Mouse (Mus musculus): ENCODE results near the gene Fosl1. TPM values are rescaled to one million over a fixed set of nuclear protein-coding genes. Genes with fewer than 3 reads are reported as not detected.

Gene Fosl1
- polyA plus RNA-seq, 1 experiment from 2014 or later: not detected

- Histone ChIP-seq H3K27me3 (ENCODE audit: control insufficient read depth, insufficient read depth, low read length) (no peaks in the 10 kb centered on the region), H3K4me2 (ENCODE audit: low read depth, low read length) (no peak overlapping the region), H3K4me3 (replicated peaks; ENCODE audit: low read length) (no peak overlapping the region), H3K9ac (ENCODE audit: low read length) (peak overlapping the region; percentile 89; the same call in 1 of the 2 replicates), H3K9me3 (replicated peaks; ENCODE audit: control insufficient read depth, low read length) (no peaks in the 10 kb centered on the region), H3K4me1 (ENCODE audit: control insufficient read depth, insufficient read depth, low read length) (peaks cover 25% of the 10 kb centered on the region), H3K36me3 (ENCODE audit: control insufficient read depth, insufficient read depth, low read length) (no peaks in the 10 kb centered on the region), H3K27ac (ENCODE audit: low read length) (no peak overlapping the region)
- no peak for ATAC-seq (ENCODE audit: insufficient read depth, low FRiP score)
- 84% methylated on average over 9 of the region's 9 CpGs for WGBS
Measured at GRCm38 (mm10) chr19:5422895-5423443, 24.4 kb upstream of the Fosl1 start.

GRCm38 (mm10) chr19:5423561-5423960 lies 23.8 kb upstream of the Fosl1 start:
- Histone ChIP-seq H3K9me3 (replicated peaks; ENCODE audit: control insufficient read depth, low read length) (no peaks in the 10 kb centered on the region), H3K4me3 (replicated peaks; ENCODE audit: low read length) (peak overlapping the region; percentile 72), H3K4me2 (ENCODE audit: low read depth, low read length) (peak overlapping the region; percentile 93), H3K9ac (ENCODE audit: low read length) (peak overlapping the region; percentile 89), H3K4me1 (ENCODE audit: control insufficient read depth, insufficient read depth, low read length) (peaks cover 25% of the 10 kb centered on the region), H3K27me3 (ENCODE audit: control insufficient read depth, insufficient read depth, low read length) (no peaks in the 10 kb centered on the region), H3K27ac (ENCODE audit: low read length) (peak overlapping the region; percentile 91), H3K36me3 (ENCODE audit: control insufficient read depth, insufficient read depth, low read length) (no peaks in the 10 kb centered on the region)
- whole genome bisulfite sequencing: 53% methylated on average over 12 of the region's 12 CpGs
- no peak for ATAC-seq (ENCODE audit: insufficient read depth, low FRiP score)

GRCm38 (mm10) chr19:5424092-5424781 lies 23.1 kb upstream of the Fosl1 start:
- peak; percentile 73 for ATAC-seq (ENCODE audit: insufficient read depth, low FRiP score)
- peaks cover 25% of the 10 kb centered on the region for H3K4me1 ChIP-seq (ENCODE audit: control insufficient read depth, insufficient read depth, low read length)
- H3K4me2 ChIP-seq (ENCODE audit: low read depth, low read length): peak overlapping the region; percentile 93
- peak overlapping the region; percentile 72 for H3K4me3 ChIP-seq (replicated peaks; ENCODE audit: low read length)
- H3K27ac ChIP-seq (ENCODE audit: low read length): peak overlapping the region; percentile 91
- peak overlapping the region; percentile 89 for H3K9ac ChIP-seq (ENCODE audit: low read length)
- no peaks in the 10 kb centered on the region for H3K9me3 ChIP-seq (replicated peaks; ENCODE audit: control insufficient read depth, low read length)
- WGBS: under 1% methylated on average over 41 of the region's 48 CpGs
- no peaks in the 10 kb centered on the region for H3K36me3 ChIP-seq (ENCODE audit: control insufficient read depth, insufficient read depth, low read length)
- no peaks in the 10 kb centered on the region for H3K27me3 ChIP-seq (ENCODE audit: control insufficient read depth, insufficient read depth, low read length)

GRCm38 (mm10) chr19:5424782-5425741 lies 22.3 kb upstream of the Fosl1 start, which contains the start of the genes Drap1 and AI837181:
Gene Drap1, minus strand, starts transcription at chr19:5424979.
Gene AI837181, plus strand, starts transcription at chr19:5425144.
- H3K4me2 ChIP-seq (ENCODE audit: low read depth, low read length): peak within 1 kb of the TSS; percentile 93
- peak; percentile 94 for ATAC-seq (ENCODE audit: insufficient read depth, low FRiP score)
- peak within 1 kb of the TSS; percentile 92 for H3K9ac ChIP-seq (ENCODE audit: low read length)
- no peaks in the 10 kb centered on the region for H3K9me3 ChIP-seq (replicated peaks; ENCODE audit: control insufficient read depth, low read length)
- under 1% methylated on average over 83 of the region's 87 CpGs for WGBS
- H3K4me1 ChIP-seq (ENCODE audit: control insufficient read depth, insufficient read depth, low read length): peaks cover 25% of the 10 kb centered on the region
- no peaks in the 10 kb centered on the region for H3K27me3 ChIP-seq (ENCODE audit: control insufficient read depth, insufficient read depth, low read length)
- H3K27ac ChIP-seq (ENCODE audit: low read length): peak within 1 kb of the TSS; percentile 91
- H3K4me3 ChIP-seq (replicated peaks; ENCODE audit: low read length): peak within 1 kb of the TSS; percentile 72
- no peaks in the 10 kb centered on the region for H3K36me3 ChIP-seq (ENCODE audit: control insufficient read depth, insufficient read depth, low read length)

GRCm38 (mm10) chr19:5425906-5426565 lies 21.3 kb upstream of the Fosl1 start:
- Histone ChIP-seq H3K36me3 (ENCODE audit: control insufficient read depth, insufficient read depth, low read length) (no peaks in the 10 kb centered on the region), H3K4me3 (replicated peaks; ENCODE audit: low read length) (peak overlapping the region; percentile 72), H3K27ac (ENCODE audit: low read length) (peak overlapping the region; percentile 74), H3K9me3 (replicated peaks; ENCODE audit: control insufficient read depth, low read length) (no peaks in the 10 kb centered on the region), H3K4me2 (ENCODE audit: low read depth, low read length) (peak overlapping the region; percentile 74), H3K27me3 (ENCODE audit: control insufficient read depth, insufficient read depth, low read length) (no peaks in the 10 kb centered on the region), H3K4me1 (ENCODE audit: control insufficient read depth, insufficient read depth, low read length) (peaks cover 25% of the 10 kb centered on the region), H3K9ac (ENCODE audit: low read length) (peak overlapping the region; percentile 92)
- no peak for ATAC-seq (ENCODE audit: insufficient read depth, low FRiP score)
- 82% methylated on average over 18 of the region's 18 CpGs for WGBS

GRCm38 (mm10) chr19:5426640-5427290 lies 20.6 kb upstream of the Fosl1 start:
- peak overlapping the region; percentile 47; the same call in 1 of the 2 replicates for H3K9ac ChIP-seq (ENCODE audit: low read length)
- H3K27ac ChIP-seq (ENCODE audit: low read length): no peak overlapping the region
- H3K27me3 ChIP-seq (ENCODE audit: control insufficient read depth, insufficient read depth, low read length): no peaks in the 10 kb centered on the region
- H3K4me2 ChIP-seq (ENCODE audit: low read depth, low read length): no peak overlapping the region
- H3K36me3 ChIP-seq (ENCODE audit: control insufficient read depth, insufficient read depth, low read length): no peaks in the 10 kb centered on the region
- 85% methylated on average over 13 of the region's 13 CpGs for WGBS
- ATAC-seq (ENCODE audit: insufficient read depth, low FRiP score): no peak
- peaks cover 25% of the 10 kb centered on the region for H3K4me1 ChIP-seq (ENCODE audit: control insufficient read depth, insufficient read depth, low read length)
- H3K9me3 ChIP-seq (replicated peaks; ENCODE audit: control insufficient read depth, low read length): no peaks in the 10 kb centered on the region
- no peak overlapping the region for H3K4me3 ChIP-seq (replicated peaks; ENCODE audit: low read length)

- H3K4me2 ChIP-seq (ENCODE audit: low read depth, low read length): no peak overlapping the region
- ATAC-seq (ENCODE audit: insufficient read depth, low FRiP score): no peak
- WGBS: 83% methylated on average over 2 of the region's 2 CpGs
- no peaks in the 10 kb centered on the region for H3K27me3 ChIP-seq (ENCODE audit: control insufficient read depth, insufficient read depth, low read length)
- H3K36me3 ChIP-seq (ENCODE audit: control insufficient read depth, insufficient read depth, low read length): no peaks in the 10 kb centered on the region
- no peak overlapping the region for H3K4me3 ChIP-seq (replicated peaks; ENCODE audit: low read length)
- peaks cover 30% of the 10 kb centered on the region for H3K4me1 ChIP-seq (ENCODE audit: control insufficient read depth, insufficient read depth, low read length)
- no peak overlapping the region for H3K9ac ChIP-seq (ENCODE audit: low read length)
- no peak overlapping the region for H3K27ac ChIP-seq (ENCODE audit: low read length)
- H3K9me3 ChIP-seq (replicated peaks; ENCODE audit: control insufficient read depth, low read length): no peaks in the 10 kb centered on the region
Measured at GRCm38 (mm10) chr19:5428083-5428482, 19.3 kb upstream of the Fosl1 start.

GRCm38 (mm10) chr19:5429219-5429618 lies 18.1 kb upstream of the Fosl1 start:
- Histone ChIP-seq H3K27ac (ENCODE audit: low read length) (no peak overlapping the region), H3K27me3 (ENCODE audit: control insufficient read depth, insufficient read depth, low read length) (no peaks in the 10 kb centered on the region), H3K36me3 (ENCODE audit: control insufficient read depth, insufficient read depth, low read length) (no peaks in the 10 kb centered on the region), H3K4me2 (ENCODE audit: low read depth, low read length) (no peak overlapping the region), H3K9me3 (replicated peaks; ENCODE audit: control insufficient read depth, low read length) (no peaks in the 10 kb centered on the region), H3K4me3 (replicated peaks; ENCODE audit: low read length) (no peak overlapping the region), H3K9ac (ENCODE audit: low read length) (no peak overlapping the region), H3K4me1 (ENCODE audit: control insufficient read depth, insufficient read depth, low read length) (peaks cover 31% of the 10 kb centered on the region)
- no peak for ATAC-seq (ENCODE audit: insufficient read depth, low FRiP score)
- WGBS: 75% methylated on average over 4 of the region's 4 CpGs
